Mouse (Mus musculus) brain, adult 2 months (tissue): ENCODE results near the gene Itpr1.

Source experiments
- DNase-seq: peaks from one replicate; pipeline ENCODE4 v3.0.0; 2011; ENCODE audit warnings: low read depth, low spot score

Itpr1 gene

GRCm38 (mm10) chr6:108572646-108573045 lies 359.8 kb downstream of the Itpr1 start:
- DNase-seq, result no peak

GRCm38 (mm10) chr6:108577056-108577455 lies 364.2 kb downstream of the Itpr1 start:
- peak; percentile 72 for DNase-seq

GRCm38 (mm10) chr6:108588426-108588825 lies 375.5 kb downstream of the Itpr1 start:
- no peak for DNase-seq

GRCm38 (mm10) chr6:108592227-108592626 lies 379.3 kb downstream of the Itpr1 start:
- DNase-seq, result peak; percentile 35

- peak; percentile 35 for DNase-seq
These were observed 379.7 kb downstream of the Itpr1 start for GRCm38 (mm10) chr6:108592636-108593035.

- DNase-seq, result peak; percentile 68
These were observed 381.4 kb downstream of the Itpr1 start for GRCm38 (mm10) chr6:108594171-108594841.

GRCm38 (mm10) chr6:108598691-108599090 lies 385.8 kb downstream of the Itpr1 start:
- DNase-seq, result no peak

- no peak for DNase-seq
These were observed 386.4 kb downstream of the Itpr1 start for GRCm38 (mm10) chr6:108599317-108599716.
